Mouse (Mus musculus) liver, embryonic 11.5 days (tissue): ENCODE measurements around the gene Mapre1. TPM values are rescaled to one million over a fixed set of nuclear protein-coding genes. Genes with fewer than 3 reads are reported as not detected.
"Not testable (repeated sequence)": the region's sequence is repeated elsewhere in the genome, so short reads cannot be mapped to it uniquely, and the experiment has no call there.

ENCODE experiments used
- ATAC-seq: fragments of 200-750 bp; cut with Nextera tagmentation; replicated peaks from 2 replicates; pipeline ENCODE4 v1.8.0; 2017; ENCODE audit warnings: moderate number of reproducible peaks, mild to moderate bottlenecking, moderate TSS enrichment, moderate library complexity; ENCODE audit not compliant: low FRiP score
- DNase-seq: peaks from one replicate; pipeline ENCODE4 v3.0.0-alpha.2; 2017; ENCODE audit warnings: low spot score
- H3K27ac ChIP-seq: fragments of 300-500 bp; sonication (generic); 2 replicates; pipeline ENCODE4 v1.5.1; 2014; ENCODE audit warnings: mild to moderate bottlenecking, low read depth, low read length, control low read depth
- H3K27me3 ChIP-seq: fragments of 300-500 bp; sonication (generic); replicated peaks from 2 replicates; pipeline ENCODE4 v1.6.1; 2014; ENCODE audit warnings: low read length, mixed read lengths; ENCODE audit not compliant: control insufficient read depth, insufficient read depth
- H3K36me3 ChIP-seq: fragments of 300-500 bp; sonication (generic); 2 replicates; pipeline ENCODE4 v1.6.1; 2014; ENCODE audit warnings: mild to moderate bottlenecking, low read length, moderate library complexity, mixed read lengths; ENCODE audit not compliant: control insufficient read depth, insufficient read depth
- H3K4me1 ChIP-seq: fragments of 300-500 bp; sonication (generic); replicated peaks from 2 replicates; pipeline ENCODE4 v1.6.1; 2014; ENCODE audit warnings: low read length, mixed read lengths; ENCODE audit not compliant: control insufficient read depth, insufficient read depth
- H3K4me2 ChIP-seq: fragments of 300-500 bp; sonication (generic); 2 replicates; pipeline ENCODE4 v1.6.1; 2014; ENCODE audit warnings: mild to moderate bottlenecking, control low read depth, moderate library complexity
- H3K4me3 ChIP-seq: fragments of 300-500 bp; sonication (generic); 2 replicates; pipeline ENCODE4 v1.5.1; 2014; ENCODE audit warnings: low read depth, low read length, control low read depth
- H3K9ac ChIP-seq: fragments of 300-500 bp; sonication (generic); 2 replicates; pipeline ENCODE4 v1.6.1; 2014; ENCODE audit warnings: low read depth, low read length, control low read depth
- H3K9me3 ChIP-seq: fragments of 300-500 bp; sonication (generic); 2 replicates; pipeline ENCODE4 v1.6.1; 2016; ENCODE audit warnings: low read length, inconsistent platforms, mixed read lengths; ENCODE audit not compliant: control insufficient read depth
- WGBS: fragments of 180-500 bp; shearing (Covaris S2); extraction: QIAGEN DNeasy Blood & Tissue Kit; methylation state at CpG from one replicate; pipeline ENCODE4 v1.1.7; 2014; 5-methylcytosine and 5-hydroxymethylcytosine counted together
- polyA plus RNA-seq: library from polyadenylated mRNA; unstranded; fragments of >200 nt; fragmentation: Nextera tagmentation; extraction: Ambion mirVana; gene quantifications from 2 replicates; pipeline ENCODE4 v1.2.1, GENCODE M21; 2014

The Mapre1 gene
- polyA plus RNA-seq, 1 experiment from 2014 or later: 235 TPM

DNA sequence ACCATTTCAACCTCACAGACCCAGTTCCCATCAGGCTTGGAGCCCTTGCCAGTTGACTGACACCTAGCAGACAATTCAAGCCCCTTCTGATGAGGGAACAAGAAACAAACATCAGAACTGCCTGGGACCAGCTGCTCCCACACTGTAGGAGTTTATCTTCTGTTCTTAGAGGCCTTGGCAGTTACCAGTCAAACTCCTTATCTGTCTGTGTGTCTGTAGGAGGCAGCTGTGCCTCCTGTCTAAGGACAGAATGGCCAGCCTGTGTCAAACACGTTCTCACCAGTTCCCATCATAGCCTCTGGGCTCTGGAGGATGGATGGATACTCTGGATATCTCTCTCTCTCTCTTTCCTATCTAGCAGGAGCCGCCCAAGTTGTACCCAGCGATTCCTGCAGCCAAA is 23.2 kb upstream of the Mapre1 start:
- not testable (repeated sequence) for H3K9me3 ChIP-seq, H3K9ac ChIP-seq, H3K36me3 ChIP-seq, H3K27me3 ChIP-seq, DNase-seq, H3K4me3 ChIP-seq
- Histone ChIP-seq H3K4me2 (peak overlapping the region; percentile 34), H3K27ac (peak overlapping the region; percentile 52; the same call in 1 of the 2 replicates), H3K4me1 (peaks cover 15% of the 10 kb centered on the region)
- WGBS: 36% methylated on average over 3 of the region's 3 CpGs
- ATAC-seq: peak; percentile 90

GRCm38 (mm10) chr2:153723098-153723497 is 18.0 kb upstream of the Mapre1 start:
- ATAC-seq (peak; percentile 33), DNase-seq (no peak)
- Histone ChIP-seq H3K4me2 (no peak overlapping the region), H3K4me1 (peaks cover 24% of the 10 kb centered on the region), H3K27me3 (no peaks in the 10 kb centered on the region), H3K27ac (peak overlapping the region; percentile 48), H3K4me3 (no peak overlapping the region), H3K36me3 (no peaks in the 10 kb centered on the region), H3K9me3 (no peaks in the 10 kb centered on the region), H3K9ac (0 out of 2 replicates have a peak overlapping the region, but pooled peaks have one; percentile 14)
- 60% methylated on average over 1 of the region's 1 CpGs for WGBS

DNA sequence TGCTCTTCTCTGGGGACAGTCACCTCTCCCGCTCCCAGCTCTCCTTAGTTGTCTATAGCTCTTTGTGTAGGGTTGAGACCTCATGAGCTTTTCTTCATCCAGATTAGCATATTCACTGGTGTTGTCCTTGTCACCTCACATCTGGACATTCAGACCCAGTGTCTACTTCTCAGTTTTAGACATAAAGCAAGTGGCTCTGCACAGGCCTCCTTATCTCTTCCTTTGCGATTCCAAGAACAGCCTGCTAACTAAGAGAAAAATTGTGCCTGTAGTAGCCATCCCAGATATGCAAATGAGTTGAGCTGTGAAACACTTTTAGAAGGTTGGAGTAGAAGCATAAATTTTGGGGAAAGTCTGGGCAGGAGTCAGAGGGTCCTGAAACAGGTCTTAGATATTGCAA is 16.6 kb upstream of the Mapre1 start:
- peaks cover 18% of the 10 kb centered on the region for H3K4me1 ChIP-seq
- H3K27ac ChIP-seq: peak overlapping the region; percentile 20; the same call in 1 of the 2 replicates
- DNase-seq (no peak), ATAC-seq (peak; percentile 93)
- H3K4me3 ChIP-seq: no peak overlapping the region
- peak overlapping the region; percentile 20 for H3K4me2 ChIP-seq
- no peaks in the 10 kb centered on the region for H3K9me3 ChIP-seq
- WGBS: 47% methylated on average over 2 of the region's 2 CpGs
- H3K27me3 ChIP-seq: no peaks in the 10 kb centered on the region
- no peak overlapping the region for H3K9ac ChIP-seq
- H3K36me3 ChIP-seq: no peaks in the 10 kb centered on the region

GRCm38 (mm10) chr2:153724871-153725270 is 16.2 kb upstream of the Mapre1 start:
- Histone ChIP-seq H3K9ac (no peak overlapping the region), H3K27ac (0 out of 2 replicates have a peak overlapping the region, but pooled peaks have one; percentile 25), H3K4me3 (no peak overlapping the region), H3K9me3 (no peaks in the 10 kb centered on the region), H3K4me2 (peak overlapping the region; percentile 20; the same call in 1 of the 2 replicates), H3K4me1 (peaks cover 18% of the 10 kb centered on the region), H3K27me3 (no peaks in the 10 kb centered on the region), H3K36me3 (no peaks in the 10 kb centered on the region)
- ATAC-seq (peak; percentile 50; the same call in 1 of the 2 replicates), DNase-seq (no peak)
- WGBS: 61% methylated on average over 2 of the region's 2 CpGs

DNA sequence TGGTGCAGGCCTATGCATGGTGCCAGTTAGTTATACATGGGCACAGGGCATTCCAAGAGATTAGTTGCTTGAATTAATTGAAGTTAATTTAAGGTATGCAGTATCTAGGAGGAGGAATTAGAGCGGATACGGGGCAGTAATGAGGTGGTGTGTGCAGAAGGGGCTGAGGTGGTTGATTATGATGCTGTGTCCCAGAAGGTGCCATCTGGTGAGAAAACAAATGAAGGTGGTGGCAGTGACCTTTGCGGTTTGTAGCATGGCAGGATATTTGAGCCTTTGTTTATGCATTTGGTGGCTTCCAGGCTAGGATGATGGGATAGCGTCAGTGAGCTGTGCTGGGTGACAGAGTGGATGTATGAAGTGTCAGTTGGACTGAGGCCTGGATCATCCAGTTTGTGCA is 15.8 kb upstream of the Mapre1 start:
- no peaks in the 10 kb centered on the region for H3K9me3 ChIP-seq
- no peak for DNase-seq
- H3K4me3 ChIP-seq: no peak overlapping the region
- H3K27me3 ChIP-seq: no peaks in the 10 kb centered on the region
- H3K4me2 ChIP-seq: no peak overlapping the region
- H3K36me3 ChIP-seq: no peaks in the 10 kb centered on the region
- H3K9ac ChIP-seq: no peak overlapping the region
- no peak overlapping the region for H3K27ac ChIP-seq
- no peak for ATAC-seq
- peaks cover 18% of the 10 kb centered on the region for H3K4me1 ChIP-seq
- 89% methylated on average over 4 of the region's 4 CpGs for WGBS

DNA sequence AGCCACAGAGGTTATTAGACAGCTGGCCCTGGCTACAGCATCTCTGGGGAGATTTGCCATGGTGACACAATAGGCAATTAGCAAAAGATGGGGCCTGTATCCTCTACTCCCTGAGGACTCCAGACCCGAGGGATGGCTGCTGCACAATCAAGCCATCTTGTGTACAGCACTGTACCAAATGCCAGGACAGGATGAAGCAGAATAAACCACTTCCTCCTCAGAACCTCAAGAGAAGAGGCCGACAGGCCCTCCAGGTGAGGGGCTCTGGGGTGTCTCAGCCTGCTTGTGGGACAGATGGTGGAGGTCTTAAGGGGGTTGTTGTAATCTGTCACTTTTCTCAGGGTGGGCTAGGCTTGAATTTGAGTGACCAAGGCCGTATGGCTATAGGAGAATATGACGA is 7.0 kb upstream of the Mapre1 start:
- Histone ChIP-seq H3K9me3 (no peaks in the 10 kb centered on the region), H3K4me3 (no peak overlapping the region), H3K9ac (no peak overlapping the region), H3K27me3 (no peaks in the 10 kb centered on the region), H3K27ac (no peak overlapping the region), H3K4me2 (no peak overlapping the region), H3K36me3 (no peaks in the 10 kb centered on the region), H3K4me1 (no peaks in the 10 kb centered on the region)
- no peak for DNase-seq
- no peak for ATAC-seq
- 69% methylated on average over 4 of the region's 4 CpGs for WGBS

DNA sequence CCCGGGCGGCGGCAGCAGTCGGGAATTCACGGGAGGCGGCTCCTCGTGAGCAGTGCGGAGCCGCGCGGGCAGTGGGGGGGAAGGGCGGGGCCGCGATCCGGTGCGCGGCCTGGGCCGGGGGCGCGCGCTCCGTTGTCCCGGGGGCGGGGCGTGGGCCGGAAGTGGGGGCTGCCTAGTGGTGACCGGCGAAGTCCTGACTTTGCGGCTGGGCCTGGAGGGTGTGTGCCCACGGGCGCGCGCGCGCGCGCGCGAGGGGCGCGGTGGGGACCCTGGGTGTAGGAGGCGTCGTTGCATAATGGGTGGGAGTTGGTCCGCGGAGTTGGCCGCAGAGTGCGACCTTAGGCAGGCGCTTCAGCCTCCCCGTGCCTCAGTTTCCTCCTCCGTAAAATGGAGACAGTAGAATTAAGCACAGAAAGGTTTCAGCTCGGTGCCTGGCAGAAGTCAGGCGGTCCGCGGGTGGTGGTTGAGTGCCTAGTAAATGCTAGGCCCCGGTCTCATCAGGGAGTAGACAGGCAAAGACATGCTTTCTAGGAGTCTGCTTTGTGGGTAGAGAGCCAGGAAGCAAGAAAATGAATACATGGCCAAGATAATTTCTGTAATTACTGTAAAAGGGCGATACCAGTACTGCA is 477 bp downstream of the Mapre1 start:
- ATAC-seq: peak; percentile 83
- Histone ChIP-seq H3K9ac (peak overlapping the region; percentile 96), H3K4me3 (peak overlapping the region; percentile 90), H3K27ac (peak overlapping the region; percentile 94), H3K36me3 (peaks cover 2% of the 10 kb centered on the region; the same call in 1 of the 2 replicates), H3K4me2 (peak overlapping the region; percentile 91), H3K4me1 (peaks cover 26% of the 10 kb centered on the region), H3K27me3 (no peaks in the 10 kb centered on the region), H3K9me3 (no peaks in the 10 kb centered on the region)
- peak; percentile 84 for DNase-seq
- WGBS: under 1% methylated on average over 52 of the region's 56 CpGs

GRCm38 (mm10) chr2:153747994-153748393 is 6.9 kb downstream of the Mapre1 start:
- no peak for ATAC-seq
- H3K27ac ChIP-seq: no peak overlapping the region
- no peak overlapping the region for H3K4me3 ChIP-seq
- H3K4me1 ChIP-seq: peaks cover 12% of the 10 kb centered on the region
- H3K36me3 ChIP-seq: peaks cover 10% of the 10 kb centered on the region
- H3K4me2 ChIP-seq: no peak overlapping the region
- no peak for DNase-seq
- no peaks in the 10 kb centered on the region for H3K27me3 ChIP-seq
- H3K9me3 ChIP-seq: no peaks in the 10 kb centered on the region
- no peak overlapping the region for H3K9ac ChIP-seq

DNA sequence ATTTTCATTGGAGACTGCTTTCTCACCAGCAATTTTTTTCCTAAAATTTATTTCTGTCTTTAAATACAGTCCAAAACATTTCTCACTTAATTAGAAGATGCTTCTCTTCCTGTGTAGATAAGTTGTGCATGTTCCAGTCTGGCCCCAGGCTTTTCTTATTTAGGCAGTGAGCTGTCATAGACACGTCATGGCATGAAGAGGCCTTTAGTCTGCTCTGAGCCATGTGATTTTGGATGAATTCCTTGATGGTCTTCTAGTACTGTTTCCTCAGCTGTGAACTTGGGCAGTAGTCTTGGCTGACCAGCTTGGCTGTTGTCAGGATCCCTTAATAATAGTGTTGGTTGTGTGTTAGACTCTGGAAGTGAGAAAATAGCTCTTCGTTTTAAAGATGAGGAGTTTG is 9.3 kb downstream of the Mapre1 start:
- 81% methylated on average over 2 of the region's 2 CpGs for WGBS
- Histone ChIP-seq H3K4me1 (peaks cover under 1% of the 10 kb centered on the region; the same call in 1 of the 2 replicates), H3K4me3 (no peak overlapping the region), H3K27me3 (no peaks in the 10 kb centered on the region), H3K9me3 (no peaks in the 10 kb centered on the region), H3K36me3 (peaks cover 10% of the 10 kb centered on the region), H3K9ac (no peak overlapping the region), H3K4me2 (no peak overlapping the region), H3K27ac (no peak overlapping the region)
- DNase-seq (no peak), ATAC-seq (no peak)
